Mouse (Mus musculus) neural tube, embryonic 14.5 days (tissue): ENCODE data around the gene Sec14l3. TPM values are rescaled to one million over a fixed set of nuclear protein-coding genes. Genes with fewer than 3 reads are reported as not detected.
"Not testable (repeated sequence)": the region's sequence is repeated elsewhere in the genome, so short reads cannot be mapped to it uniquely, and the experiment has no call there.

Source experiments
- ATAC-seq: fragments of 200-750 bp; cut with Nextera tagmentation; 2 replicates; pipeline ENCODE4 v1.8.0; 2017; ENCODE audit warnings: low read depth, mild to moderate bottlenecking, moderate TSS enrichment, moderate library complexity
- H3K27ac ChIP-seq: fragments of 300-500 bp; sonication (generic); 2 replicates; pipeline ENCODE4 v1.5.1; 2014; ENCODE audit warnings: low read depth, mild to moderate bottlenecking, control low read depth, low read length, moderate library complexity, mixed read lengths
- H3K27me3 ChIP-seq: fragments of 300-500 bp; sonication (generic); 2 replicates; pipeline ENCODE4 v1.6.1; 2014; ENCODE audit warnings: low read length; ENCODE audit not compliant: control insufficient read depth, insufficient read depth
- H3K36me3 ChIP-seq: fragments of 300-500 bp; sonication (generic); 2 replicates; pipeline ENCODE4 v1.6.1; 2014; ENCODE audit warnings: low read length, mixed read lengths; ENCODE audit not compliant: control insufficient read depth, insufficient read depth
- H3K4me1 ChIP-seq: fragments of 300-500 bp; sonication (generic); 2 replicates; pipeline ENCODE4 v1.6.1; 2014; ENCODE audit warnings: low read length; ENCODE audit not compliant: control insufficient read depth, insufficient read depth
- H3K4me2 ChIP-seq: fragments of 300-500 bp; sonication (generic); 2 replicates; pipeline ENCODE4 v1.6.1; 2014; ENCODE audit warnings: mild to moderate bottlenecking, low read depth, low read length, control low read depth
- H3K4me3 ChIP-seq: fragments of 300-500 bp; sonication (generic); 2 replicates; pipeline ENCODE4 v1.5.1; 2014; ENCODE audit warnings: low read depth, low read length, control low read depth, mixed read lengths
- H3K9ac ChIP-seq: fragments of 300-500 bp; sonication (generic); replicated peaks from 2 replicates; pipeline ENCODE4 v1.6.1; 2014; ENCODE audit warnings: low read depth, mild to moderate bottlenecking, control low read depth, low read length, mixed read lengths
- H3K9me3 ChIP-seq: fragments of 300-500 bp; sonication (generic); 2 replicates; pipeline ENCODE4 v1.6.1; 2016; ENCODE audit warnings: low read length; ENCODE audit not compliant: control insufficient read depth
- WGBS: fragments of 180-500 bp; shearing (Covaris S2); extraction: QIAGEN DNeasy Blood & Tissue Kit; methylation state at CpG from one replicate; pipeline ENCODE4 v1.1.7; 2014; 5-methylcytosine and 5-hydroxymethylcytosine counted together
- polyA plus RNA-seq: library from polyadenylated mRNA; unstranded; fragments of >200 nt; fragmentation: Nextera tagmentation; extraction: Ambion mirVana; gene quantifications from 2 replicates; pipeline ENCODE4 v1.2.1, GENCODE M21; 2014

The Sec14l3 gene
- polyA plus RNA-seq = 0.10 and 0.37 TPM in 2 replicates

GRCm38 (mm10) chr11:4064627-4065122 lies at the start of gene Sec14l3:
Sec14l3 (plus strand) TSS chr11:4064841.
- no peaks in the 10 kb centered on the region for H3K9me3 ChIP-seq
- H3K4me3 ChIP-seq = no peak within 1 kb of the TSS
- no peaks in the 10 kb centered on the region for H3K4me1 ChIP-seq
- H3K36me3 ChIP-seq = no peaks in the 10 kb centered on the region
- H3K9ac ChIP-seq = no peak within 1 kb of the TSS
- 80% methylated on average over 5 of the region's 5 CpGs for WGBS
- no peak for ATAC-seq
- H3K4me2 ChIP-seq = no peak within 1 kb of the TSS
- H3K27ac ChIP-seq = no peak within 1 kb of the TSS
- H3K27me3 ChIP-seq = no peaks in the 10 kb centered on the region

- H3K4me2 ChIP-seq, H3K9ac ChIP-seq, H3K36me3 ChIP-seq, H3K9me3 ChIP-seq, ATAC-seq, H3K27ac ChIP-seq, H3K4me1 ChIP-seq, H3K27me3 ChIP-seq, H3K4me3 ChIP-seq: not testable (repeated sequence)
- WGBS = 88% methylated on average over 14 of the region's 14 CpGs
Measured at GRCm38 (mm10) chr11:4015796-4016195, 48.8 kb upstream of the Sec14l3 start.

GRCm38 (mm10) chr11:4022111-4022510 lies 42.5 kb upstream of the Sec14l3 start:
- H3K9me3 ChIP-seq, H3K4me1 ChIP-seq, ATAC-seq, H3K27me3 ChIP-seq, H3K9ac ChIP-seq, H3K4me3 ChIP-seq, H3K4me2 ChIP-seq, H3K27ac ChIP-seq, H3K36me3 ChIP-seq: not testable (repeated sequence)
- 94% methylated on average over 13 of the region's 13 CpGs for WGBS

- WGBS = 81% methylated on average over 2 of the region's 2 CpGs
- no peak overlapping the region for H3K9ac ChIP-seq
- no peaks in the 10 kb centered on the region for H3K36me3 ChIP-seq
- ATAC-seq = no peak
- no peaks in the 10 kb centered on the region for H3K27me3 ChIP-seq
- H3K4me1 ChIP-seq = no peaks in the 10 kb centered on the region
- no peaks in the 10 kb centered on the region for H3K9me3 ChIP-seq
- H3K4me3 ChIP-seq = no peak overlapping the region
- H3K27ac ChIP-seq = no peak overlapping the region
- no peak overlapping the region for H3K4me2 ChIP-seq
Measured at GRCm38 (mm10) chr11:4023321-4023720, 41.3 kb upstream of the Sec14l3 start.

- no peak overlapping the region for H3K4me3 ChIP-seq
- no peak overlapping the region for H3K27ac ChIP-seq
- no peak overlapping the region for H3K9ac ChIP-seq
- no peaks in the 10 kb centered on the region for H3K36me3 ChIP-seq
- no peaks in the 10 kb centered on the region for H3K27me3 ChIP-seq
- WGBS = 82% methylated on average over 8 of the region's 8 CpGs
- no peaks in the 10 kb centered on the region for H3K9me3 ChIP-seq
- ATAC-seq = no peak
- H3K4me2 ChIP-seq = no peak overlapping the region
- H3K4me1 ChIP-seq = no peaks in the 10 kb centered on the region
Measured at GRCm38 (mm10) chr11:4027066-4027465, 37.6 kb upstream of the Sec14l3 start.

GRCm38 (mm10) chr11:4027561-4028334 lies 36.9 kb upstream of the Sec14l3 start:
- no peak for ATAC-seq
- no peaks in the 10 kb centered on the region for H3K27me3 ChIP-seq
- H3K27ac ChIP-seq = no peak overlapping the region
- H3K4me1 ChIP-seq = no peaks in the 10 kb centered on the region
- H3K9me3 ChIP-seq = no peaks in the 10 kb centered on the region
- no peak overlapping the region for H3K4me3 ChIP-seq
- no peak overlapping the region for H3K9ac ChIP-seq
- H3K4me2 ChIP-seq = no peak overlapping the region
- WGBS = 80% methylated on average over 9 of the region's 9 CpGs
- no peaks in the 10 kb centered on the region for H3K36me3 ChIP-seq

GRCm38 (mm10) chr11:4029343-4029742 lies 35.3 kb upstream of the Sec14l3 start:
- no peaks in the 10 kb centered on the region for H3K36me3 ChIP-seq
- H3K4me1 ChIP-seq = no peaks in the 10 kb centered on the region
- H3K9me3 ChIP-seq = no peaks in the 10 kb centered on the region
- ATAC-seq = no peak
- H3K27ac ChIP-seq = no peak overlapping the region
- no peak overlapping the region for H3K4me2 ChIP-seq
- no peak overlapping the region for H3K9ac ChIP-seq
- no peaks in the 10 kb centered on the region for H3K27me3 ChIP-seq
- 68% methylated on average over 4 of the region's 4 CpGs for WGBS
- H3K4me3 ChIP-seq = no peak overlapping the region

- Histone ChIP-seq H3K4me3 (no peak within 1 kb of the TSS), H3K36me3 (no peaks in the 10 kb centered on the region), H3K27ac (no peak within 1 kb of the TSS), H3K9ac (no peak within 1 kb of the TSS), H3K4me1 (no peaks in the 10 kb centered on the region), H3K27me3 (no peaks in the 10 kb centered on the region), H3K9me3 (no peaks in the 10 kb centered on the region), H3K4me2 (no peak within 1 kb of the TSS)
- no peak for ATAC-seq
- 49% methylated on average over 16 of the region's 16 CpGs for WGBS
Measured at GRCm38 (mm10) chr11:4031126-4031941, 33.3 kb upstream of the Sec14l3 start, which contains the start of gene Sec14l4. Sec14l4 (plus strand) TSS chr11:4031462.

GRCm38 (mm10) chr11:4031961-4032360 lies 32.7 kb upstream of the Sec14l3 start:
- WGBS = 51% methylated on average over 12 of the region's 12 CpGs
- no peaks in the 10 kb centered on the region for H3K9me3 ChIP-seq
- no peaks in the 10 kb centered on the region for H3K27me3 ChIP-seq
- no peak overlapping the region for H3K9ac ChIP-seq
- ATAC-seq = no peak
- H3K36me3 ChIP-seq = no peaks in the 10 kb centered on the region
- no peak overlapping the region for H3K27ac ChIP-seq
- no peak overlapping the region for H3K4me3 ChIP-seq
- no peaks in the 10 kb centered on the region for H3K4me1 ChIP-seq
- no peak overlapping the region for H3K4me2 ChIP-seq
